Mouse (Mus musculus) adrenal gland, postnatal 36 days (tissue): ENCODE results near the gene Obsl1. TPM values are rescaled to one million over a fixed set of nuclear protein-coding genes. Genes with fewer than 3 reads are reported as not detected.

Source experiments
- DNase-seq, 2 experiments: peaks; one replicate each; pipeline ENCODE4 v3.0.0; 2021; ENCODE audit warnings: mixed read lengths in 1 of 2
- long read RNA-seq, 2 experiments: library from polyadenylated mRNA; stranded (forward); transcript quantifications; one replicate each; pipeline ENCODE4 v2.0.0; 2021; ENCODE audit warnings: borderline sequencing depth in 2 of 2
- total RNA-seq, 2 experiments: library from RNA; stranded (reverse); gene quantifications; 2 replicates each; pipeline ENCODE4 v1.2.3; 2021

The Obsl1 gene
- total RNA-seq = 10 to 100 TPM; 59.8 to 67.4 TPM
- long read RNA-seq, experiment 1, full-length matches to known transcripts = 5 of 22 reads
- long read RNA-seq, experiment 1, partial matches to known transcripts = 11 of 22 reads
- long read RNA-seq, experiment 1, other reads (novel, unspliced or antisense) = 6 of 22 reads
- long read RNA-seq, experiment 2, partial matches to known transcripts = 3 of 5 reads
- long read RNA-seq, experiment 2, other reads (novel, unspliced or antisense) = 1 of 5 reads

DNA sequence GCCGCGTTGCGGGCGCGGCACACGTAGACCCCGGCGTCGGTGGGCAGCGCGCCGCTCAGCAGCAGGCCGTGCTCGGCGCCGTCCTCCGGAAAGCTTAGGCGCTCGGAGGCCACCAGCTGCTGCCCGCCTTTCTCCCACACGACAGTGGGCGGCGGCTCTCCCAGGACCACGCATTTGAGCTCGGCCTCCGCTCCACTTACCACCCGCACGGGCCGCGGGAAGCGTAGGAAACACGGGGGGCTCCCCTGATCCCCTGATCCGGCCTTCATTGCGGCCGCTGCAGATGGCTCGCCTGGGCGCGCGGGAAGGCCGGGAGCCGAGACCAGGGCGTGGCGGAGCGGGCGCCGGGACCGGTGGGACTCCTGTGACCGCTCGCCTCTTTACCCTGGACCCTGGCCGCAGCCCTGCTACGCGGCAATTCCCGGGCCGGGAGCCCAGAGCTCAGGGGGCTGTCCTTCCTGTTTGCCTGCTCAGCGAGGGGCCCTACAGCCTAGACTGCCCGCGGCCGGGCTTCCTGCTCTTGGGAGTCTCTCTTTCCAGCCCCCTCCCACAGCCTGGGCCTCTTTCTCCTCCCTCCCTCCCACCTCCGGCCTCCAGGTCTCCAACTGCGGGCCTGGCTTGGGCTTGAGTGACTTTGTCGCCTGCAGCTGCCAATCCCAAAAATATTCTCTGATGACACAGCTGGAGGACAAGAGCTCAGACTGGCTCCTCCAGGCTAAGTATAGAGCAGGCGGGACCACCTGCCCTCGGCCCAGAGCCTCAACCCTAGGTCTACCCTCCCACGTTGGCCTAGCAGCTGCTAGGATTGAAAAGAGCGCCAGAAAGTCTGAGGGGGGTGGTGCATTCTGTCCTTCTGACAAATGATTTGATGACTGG lies at the start of gene Obsl1:
Gene Obsl1 (minus strand): TSS at position 497 of the 876 bp plus-strand sequence.
- DNase-seq = peak; percentile 60 to 73

DNA sequence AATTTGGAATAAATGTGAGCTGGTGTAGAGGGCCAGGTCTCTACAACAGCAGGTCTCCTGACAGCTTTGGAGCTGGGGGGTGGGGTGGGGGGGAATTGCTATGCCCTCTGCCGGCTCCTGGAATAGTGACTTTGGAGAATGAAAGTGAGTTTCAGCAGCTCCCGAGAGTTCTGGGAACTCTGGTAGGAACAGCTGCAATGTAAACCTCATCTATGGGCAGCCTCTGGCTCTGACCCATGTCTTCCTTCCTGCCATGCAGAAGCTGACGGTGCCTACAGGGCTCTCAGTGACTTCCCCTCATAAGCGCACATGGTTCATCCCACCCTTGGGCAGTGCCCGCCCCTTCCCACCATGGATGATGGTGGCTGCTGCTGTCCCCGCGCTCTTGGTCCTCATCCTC lies 49.4 kb upstream of the Obsl1 start:
- DNase-seq = no peak

DNA sequence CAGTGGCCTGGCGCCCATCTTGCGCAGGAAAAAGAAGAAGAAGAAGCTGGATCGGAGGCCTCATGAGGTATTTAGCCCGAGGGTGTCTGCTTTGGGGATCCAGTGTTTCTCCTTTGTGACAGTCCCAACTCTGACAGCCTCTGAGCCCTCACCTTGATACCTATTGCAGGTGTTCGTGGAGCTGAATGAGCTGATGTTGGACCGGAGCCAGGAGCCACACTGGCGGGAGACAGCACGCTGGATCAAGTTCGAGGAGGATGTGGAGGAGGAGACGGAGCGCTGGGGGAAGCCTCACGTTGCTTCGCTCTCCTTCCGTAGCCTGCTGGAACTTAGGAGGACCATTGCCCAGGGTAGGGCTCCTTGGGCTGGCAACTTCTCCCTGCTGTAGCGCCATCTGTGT lies 44.3 kb upstream of the Obsl1 start:
- DNase-seq = no peak

DNA sequence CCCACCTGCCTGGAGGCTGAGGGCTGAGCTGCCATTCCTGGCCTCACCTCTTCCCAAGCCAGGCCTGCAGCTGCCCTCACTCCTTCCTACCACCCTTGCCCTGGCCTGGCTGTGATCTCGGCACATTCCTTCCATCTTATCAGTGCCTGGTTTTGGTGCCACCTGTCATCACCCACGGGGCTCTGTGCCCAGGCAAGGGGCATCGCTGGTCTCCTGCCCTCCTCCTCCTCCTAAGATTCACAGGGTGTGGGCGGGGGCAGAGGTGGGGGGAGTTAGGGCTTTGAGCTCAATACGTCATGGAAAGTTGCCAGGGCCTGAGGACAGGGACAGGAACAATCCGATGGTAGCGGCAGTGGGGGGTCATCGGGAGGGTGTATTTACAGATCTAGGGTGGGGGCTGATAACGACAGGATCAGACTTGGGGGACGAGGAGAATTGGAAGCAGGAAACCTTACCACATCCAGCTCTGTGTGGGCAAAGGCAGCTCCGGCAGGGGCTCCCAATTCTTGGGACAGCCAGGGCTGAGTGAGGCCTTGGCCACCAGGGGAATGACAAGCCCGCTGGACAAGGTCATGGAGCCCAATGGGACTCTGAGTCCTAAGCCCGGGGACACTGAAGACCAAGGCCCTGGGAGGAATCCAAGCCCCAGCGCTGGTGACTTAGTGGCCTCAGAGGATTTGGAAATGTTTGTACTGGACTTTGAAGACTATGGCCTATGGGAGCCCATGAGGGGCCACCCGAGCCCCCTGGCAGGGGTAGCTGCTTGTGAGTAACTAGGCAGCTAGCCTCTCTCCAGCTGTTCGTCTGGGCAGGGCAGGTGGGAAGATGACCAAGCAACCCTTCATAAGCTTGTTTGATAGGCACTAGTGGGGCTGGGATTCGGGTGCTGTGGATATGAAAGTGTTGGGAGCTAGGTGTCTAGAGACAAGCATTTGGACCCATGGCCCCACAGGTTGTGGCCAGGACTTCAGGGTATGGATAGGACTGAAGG lies 43.3 kb upstream of the Obsl1 start:
- peak; percentile 89 to 92 for DNase-seq

DNA sequence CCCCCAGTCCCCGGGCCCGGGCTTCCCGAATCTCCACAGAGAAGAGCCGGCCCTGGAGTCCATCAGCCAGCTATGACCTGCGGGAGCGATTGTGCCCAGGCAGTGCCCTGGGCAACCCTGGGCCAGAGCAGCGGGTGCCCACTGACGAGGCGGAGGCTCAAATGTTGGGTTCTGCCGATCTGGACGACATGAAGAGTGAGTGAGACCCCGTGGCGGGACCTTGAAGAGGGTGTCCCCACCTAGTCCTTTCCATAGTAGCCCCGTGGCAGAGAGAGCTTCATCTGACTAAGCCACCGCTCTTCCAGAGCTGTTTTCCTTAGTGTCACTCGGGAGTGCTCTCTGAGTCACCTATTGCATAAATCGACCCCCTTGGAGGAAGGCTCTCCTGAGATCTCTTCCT lies 42.6 kb upstream of the Obsl1 start:
- peak; percentile 44 to 51 for DNase-seq

DNA sequence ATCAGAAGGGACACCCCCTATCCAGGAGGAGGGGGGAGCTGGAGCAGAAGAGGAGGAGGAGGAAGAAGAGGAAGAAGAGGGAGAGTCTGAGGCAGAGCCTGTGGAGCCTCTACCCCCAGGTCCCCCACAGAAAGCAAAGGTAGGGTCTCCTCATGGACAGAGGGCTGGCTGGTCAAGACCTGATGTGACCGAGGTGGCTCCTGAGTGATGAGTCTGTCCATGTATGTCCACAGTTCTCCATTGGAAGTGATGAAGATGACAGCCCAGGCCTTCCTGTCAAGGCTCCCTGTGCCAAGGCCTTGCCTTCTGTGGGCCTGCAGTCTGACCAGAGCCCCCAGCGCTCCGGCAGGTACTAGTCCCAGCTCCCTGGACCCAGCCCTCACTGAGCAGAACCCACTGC lies 41.8 kb upstream of the Obsl1 start:
- no peak for DNase-seq

DNA sequence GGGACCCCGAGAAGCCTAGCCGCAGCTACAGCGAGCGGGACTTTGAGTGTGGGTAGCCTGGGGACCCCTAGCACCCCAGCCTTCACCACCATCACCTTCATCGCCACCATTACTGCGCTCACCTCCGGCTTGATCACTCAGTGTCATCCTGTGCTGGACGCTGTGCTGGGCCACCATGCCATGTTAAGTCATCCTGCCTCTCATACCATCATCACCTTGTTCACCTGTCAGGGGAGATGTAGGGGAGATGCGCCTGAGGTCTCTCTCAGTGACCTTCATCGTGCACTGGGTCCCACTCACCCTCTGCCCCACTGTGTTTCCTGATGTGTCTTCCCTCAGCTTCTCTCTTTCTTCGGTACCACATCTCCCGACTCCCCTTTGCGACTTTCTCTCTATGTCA lies 41.1 kb upstream of the Obsl1 start:
- no peak for DNase-seq

DNA sequence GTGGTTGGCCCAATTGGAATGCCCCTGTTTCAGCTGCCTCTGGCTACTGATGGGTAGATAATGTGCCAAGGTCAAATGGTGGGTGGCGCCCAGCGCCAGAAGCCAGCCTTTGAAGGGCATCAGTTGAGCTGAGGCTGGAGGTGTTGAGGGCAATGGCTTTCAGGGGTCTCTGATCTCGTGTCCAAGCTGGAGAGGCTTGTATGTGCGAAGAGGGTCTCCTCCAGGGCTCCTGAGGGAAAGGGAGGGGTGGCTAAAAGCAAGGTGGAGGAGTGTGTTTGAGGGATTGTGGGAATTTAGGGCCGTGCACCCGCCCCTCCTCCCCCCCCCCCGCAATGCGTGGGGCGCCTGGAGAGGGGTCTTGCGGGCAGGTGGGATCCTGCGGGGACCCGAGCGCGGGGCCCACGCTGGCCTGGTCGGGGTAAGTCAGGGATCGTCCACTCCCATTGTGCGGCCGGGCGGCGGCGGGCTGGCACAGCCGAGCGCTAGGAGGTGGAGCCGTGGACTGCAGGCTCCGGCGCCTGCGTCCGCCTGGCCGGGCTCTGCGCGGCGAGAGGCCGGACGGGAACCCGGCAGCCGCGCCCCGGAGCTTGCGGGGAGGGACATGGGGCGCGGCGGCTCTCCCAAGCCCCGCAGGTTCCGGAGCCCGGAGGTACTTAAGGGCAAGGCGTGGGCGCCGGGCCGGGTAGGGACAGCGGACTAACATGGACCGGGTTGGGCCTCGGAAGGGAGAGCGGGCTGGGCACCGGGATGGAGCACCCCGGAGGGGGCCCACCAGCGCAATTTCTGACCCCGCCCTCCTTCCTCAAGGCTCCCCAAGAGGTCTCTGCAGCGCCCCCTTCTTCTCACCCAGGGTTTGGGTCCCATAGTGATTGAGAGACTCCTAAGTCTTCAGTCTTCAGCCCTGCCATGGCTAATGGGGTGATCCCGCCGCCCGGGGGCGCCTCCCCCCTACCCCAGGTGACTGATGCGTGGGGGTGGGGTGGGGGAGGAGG lies 40.0 kb upstream of the Obsl1 start, which contains the start of gene Slc4a3:
Gene Slc4a3 (plus strand): TSS at position 302 of the 992 bp plus-strand sequence.
- DNase-seq = peak; percentile 80 to 84

DNA sequence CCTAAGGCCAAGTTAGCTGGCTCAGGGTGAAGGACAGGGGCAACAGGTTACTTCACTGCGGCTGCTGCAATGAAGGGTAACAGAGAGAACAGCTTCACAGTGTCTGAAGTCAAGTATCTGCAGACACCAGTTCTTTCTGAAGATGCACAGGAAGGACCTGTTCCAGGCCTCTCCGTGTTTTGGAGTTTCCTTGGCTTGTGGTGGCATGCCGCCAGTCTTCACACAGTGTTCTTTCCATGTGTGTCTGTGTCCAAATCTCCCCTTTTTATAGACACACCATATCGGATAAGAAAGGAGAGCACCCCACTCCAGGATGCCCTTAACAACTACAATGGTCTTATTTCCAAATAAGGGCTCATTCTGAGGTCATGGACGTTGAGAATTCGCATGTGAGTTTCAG lies 38.1 kb upstream of the Obsl1 start:
- no peak for DNase-seq

DNA sequence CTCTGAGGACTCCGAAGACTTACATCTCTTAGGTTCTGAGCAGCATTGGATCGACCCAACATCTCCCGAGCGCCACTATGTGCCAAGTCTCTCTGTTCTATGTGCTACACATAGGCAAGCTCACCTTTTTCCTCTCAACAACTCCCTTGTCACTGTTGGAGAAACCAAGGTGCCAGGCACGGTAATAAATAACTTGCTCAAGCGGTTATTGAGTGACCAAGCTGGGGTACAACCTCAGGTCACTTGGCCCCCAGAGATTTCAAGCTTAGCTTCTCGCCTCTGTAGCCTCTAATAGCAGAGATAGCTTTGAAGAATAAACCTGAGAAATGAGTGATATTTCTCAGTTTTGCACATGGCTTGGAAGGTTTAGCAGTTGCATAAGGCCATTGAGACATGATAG lies 35.2 kb upstream of the Obsl1 start:
- no peak for DNase-seq

DNA sequence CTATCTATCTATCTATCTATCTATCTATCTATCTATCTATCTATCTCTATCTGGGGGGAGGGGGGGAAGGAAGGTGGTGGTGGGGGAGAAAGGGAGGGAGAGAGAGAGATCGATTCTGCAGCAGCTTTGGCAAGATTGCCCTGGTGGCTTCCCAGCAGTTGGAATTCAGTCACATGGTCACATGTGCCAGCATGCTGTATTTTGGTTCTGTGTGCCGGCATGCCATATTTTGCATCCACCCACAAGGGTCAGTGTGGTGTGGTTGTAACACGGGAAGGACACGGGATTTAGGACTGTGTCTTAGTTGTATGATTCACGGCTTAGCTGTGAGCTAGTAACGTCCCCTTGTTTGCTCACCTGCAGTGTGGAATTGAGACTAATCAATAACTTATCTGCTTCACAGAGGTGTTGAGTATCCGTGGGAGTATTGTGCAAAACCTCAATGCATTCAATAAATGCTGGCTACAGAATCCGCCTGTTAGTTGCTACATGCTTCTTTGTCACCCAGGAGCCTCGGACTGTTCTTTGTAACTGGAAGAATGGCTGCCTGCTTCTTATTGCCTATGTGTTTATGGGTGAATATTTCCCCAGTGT lies 32.4 kb upstream of the Obsl1 start:
- no peak for DNase-seq

DNA sequence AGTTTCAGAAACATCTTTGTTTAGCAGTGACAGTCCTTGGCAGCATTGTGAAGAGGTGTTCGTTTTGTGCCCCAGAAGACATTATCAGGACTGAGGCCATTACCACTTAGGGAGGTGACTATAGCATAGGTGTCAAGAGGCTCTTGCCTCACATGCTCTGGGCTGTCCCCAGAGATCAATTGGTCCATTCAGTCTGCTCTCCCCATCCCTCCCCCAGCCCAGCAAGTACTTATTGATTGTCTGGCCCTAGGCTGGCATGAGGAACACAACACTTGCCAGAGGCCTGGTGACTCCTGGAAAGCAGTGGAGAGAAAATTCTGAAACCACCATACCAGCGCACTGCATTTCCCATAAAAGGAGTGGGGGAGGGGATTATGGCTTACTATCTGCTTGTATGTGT lies 31.3 kb upstream of the Obsl1 start:
- DNase-seq = no peak

DNA sequence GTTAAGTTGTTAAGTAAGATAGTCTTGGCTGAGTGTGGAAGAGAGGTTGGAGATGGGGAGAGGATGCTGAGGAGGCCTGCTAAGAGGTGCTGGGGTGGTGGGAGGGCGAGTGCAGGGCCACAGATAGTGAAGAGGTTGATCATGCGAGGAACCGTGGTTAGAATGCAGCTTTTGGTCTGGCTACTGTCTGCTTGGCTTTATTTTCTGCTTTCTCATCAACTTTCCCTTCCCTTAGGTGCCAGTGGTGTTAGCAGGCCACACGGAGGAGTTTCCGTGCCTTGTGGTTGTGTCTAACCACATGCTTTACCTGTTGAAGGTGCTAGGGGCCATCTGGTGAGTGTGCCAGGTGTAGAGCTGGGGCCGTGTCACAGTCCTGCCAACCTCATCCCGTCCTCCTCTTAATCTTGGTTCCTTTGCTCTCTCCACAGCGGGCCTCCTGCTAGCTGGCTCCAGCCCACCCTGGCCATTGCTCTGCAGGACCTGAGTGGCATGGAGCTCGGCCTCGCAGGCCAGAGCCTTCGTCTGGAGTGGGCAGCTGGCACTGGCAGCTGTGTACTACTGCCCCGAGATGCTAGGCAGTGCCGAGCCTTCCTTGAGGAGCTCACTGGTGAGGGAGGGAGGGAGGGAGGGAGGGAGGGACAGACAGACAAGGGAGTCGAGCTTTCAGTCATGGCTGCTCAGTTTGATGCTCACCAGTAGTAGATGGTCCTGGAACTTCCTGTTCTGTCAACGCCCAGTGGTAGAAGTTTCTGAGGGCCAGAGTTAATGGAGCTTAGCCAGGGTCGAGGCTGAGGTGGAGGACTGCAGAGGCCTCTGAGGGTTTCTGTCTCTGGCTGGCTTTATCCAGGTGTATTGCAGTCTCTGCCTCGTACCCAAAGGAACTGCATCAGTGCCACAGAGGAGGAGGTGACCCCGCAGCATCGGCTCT lies 27.3 kb upstream of the Obsl1 start:
- no peak for DNase-seq

DNA sequence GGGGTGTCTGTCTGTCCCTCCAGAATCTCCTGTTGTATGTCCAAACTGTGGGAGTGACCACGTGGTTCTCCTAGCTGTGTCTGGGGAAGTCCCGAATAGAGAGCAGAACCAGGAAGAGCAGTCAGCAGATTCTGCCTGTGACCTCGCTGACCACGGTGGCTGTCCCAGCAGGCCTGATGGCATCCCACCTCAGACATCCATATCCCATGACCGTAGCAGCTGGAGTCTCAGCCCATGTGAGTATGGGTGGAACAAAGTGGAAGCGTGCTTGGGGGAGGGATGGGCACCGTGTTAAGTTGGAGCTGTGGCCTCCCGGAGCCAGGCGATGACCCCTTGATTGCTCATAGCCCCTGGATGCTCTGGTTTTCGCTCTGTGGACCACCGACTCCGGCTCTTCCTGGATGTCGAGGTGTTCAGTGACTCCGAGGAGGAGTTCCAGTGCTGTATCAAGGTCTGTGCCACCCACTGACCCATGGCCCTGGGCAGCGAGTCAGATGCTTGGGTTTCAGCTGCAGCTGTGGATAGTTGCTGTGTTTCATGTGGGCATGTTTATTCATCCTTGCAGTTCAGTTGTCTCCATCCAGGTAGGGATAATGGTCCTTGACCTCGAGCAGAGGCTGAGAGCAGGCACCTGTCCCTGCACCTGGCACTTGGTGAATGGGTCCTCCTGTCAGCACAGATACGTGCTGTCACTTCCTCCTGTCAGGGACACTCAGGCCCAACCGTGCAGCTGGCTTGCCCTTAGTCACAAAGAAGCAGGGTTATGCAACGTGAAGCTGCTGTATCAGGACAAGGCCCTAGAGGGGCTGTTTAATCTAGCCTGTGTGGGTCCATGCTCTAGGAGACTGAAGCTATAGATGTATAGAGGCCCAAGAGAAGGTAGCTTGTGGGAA lies 26.3 kb upstream of the Obsl1 start:
- no peak for DNase-seq

DNA sequence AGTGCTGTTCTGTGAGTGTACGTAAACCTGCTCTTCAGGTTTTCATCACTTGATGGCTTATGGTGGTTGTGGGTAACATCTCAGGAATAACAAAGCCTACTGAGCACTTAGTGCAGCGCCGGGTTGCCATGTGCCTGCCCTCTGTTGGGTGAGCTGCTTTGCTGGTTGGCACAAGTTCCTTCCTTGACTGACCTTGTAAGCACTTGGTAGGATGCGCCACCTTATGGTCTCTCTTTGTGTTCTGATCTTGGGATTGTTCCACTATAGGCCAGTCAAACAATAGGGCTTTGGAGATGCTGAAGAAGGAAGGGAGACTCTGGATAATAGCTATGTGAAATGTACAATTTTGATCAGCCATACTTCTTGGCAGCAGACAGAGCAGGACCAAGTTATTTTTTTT lies 24.3 kb upstream of the Obsl1 start:
- DNase-seq = no peak

DNA sequence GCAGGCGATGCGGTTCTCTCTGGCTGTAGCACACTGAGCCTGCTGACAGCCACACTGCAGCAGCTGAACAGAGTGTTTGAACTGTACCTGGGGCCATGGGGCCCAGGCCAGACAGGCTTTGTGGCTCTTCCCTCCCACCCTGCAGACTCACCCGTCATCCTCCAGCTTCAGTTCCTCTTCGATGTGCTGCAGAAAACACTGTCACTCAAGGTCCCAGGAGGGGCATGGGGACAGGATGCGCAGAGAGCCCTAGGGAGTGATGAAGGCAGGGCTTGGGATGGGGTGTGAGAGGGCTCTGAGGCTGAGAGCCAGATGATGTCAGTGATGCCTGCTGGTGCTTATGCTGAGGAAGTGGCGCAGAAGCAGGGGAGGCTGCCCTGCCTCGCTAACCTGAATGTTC lies 18.4 kb upstream of the Obsl1 start:
- DNase-seq = no peak

DNA sequence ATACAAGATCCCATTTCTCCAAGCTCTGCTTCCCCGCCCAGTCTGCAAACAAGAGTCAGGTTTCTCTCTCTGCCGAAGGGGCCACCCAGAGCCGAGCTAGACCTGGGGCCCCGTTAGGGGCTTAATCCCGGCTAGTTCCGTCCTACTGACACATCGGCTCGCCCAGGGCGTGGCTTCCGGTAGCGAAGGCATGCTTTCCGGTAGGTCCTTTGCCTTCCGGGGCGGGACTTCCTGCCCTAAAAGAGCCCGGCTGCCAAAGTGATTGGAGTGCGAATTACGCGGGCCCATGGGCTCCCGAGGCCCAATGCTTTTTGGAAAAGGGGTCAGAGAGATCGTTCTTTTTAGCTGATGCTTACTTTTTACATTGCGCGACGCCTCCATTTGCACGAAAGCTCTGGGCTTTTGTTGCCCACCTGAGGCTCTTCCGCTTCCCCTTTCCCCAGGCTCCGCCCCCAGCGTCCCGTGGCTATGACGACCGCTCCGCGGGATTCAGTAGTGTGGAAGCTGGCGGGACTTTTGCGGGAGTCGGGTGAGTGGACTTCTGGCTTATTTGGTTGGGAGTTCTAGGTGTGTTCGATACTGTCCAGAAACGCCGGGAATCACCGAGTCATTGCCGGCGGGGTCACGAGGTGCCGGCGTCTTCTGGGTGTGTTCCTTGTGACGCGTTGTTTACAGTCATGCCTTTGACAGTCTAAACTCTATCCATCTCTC lies 15.2 kb upstream of the Obsl1 start, which contains the start of gene Stk11ip:
Gene Stk11ip (plus strand): TSS at position 209 of the 711 bp plus-strand sequence.
- DNase-seq = peak; percentile 94 to 96

DNA sequence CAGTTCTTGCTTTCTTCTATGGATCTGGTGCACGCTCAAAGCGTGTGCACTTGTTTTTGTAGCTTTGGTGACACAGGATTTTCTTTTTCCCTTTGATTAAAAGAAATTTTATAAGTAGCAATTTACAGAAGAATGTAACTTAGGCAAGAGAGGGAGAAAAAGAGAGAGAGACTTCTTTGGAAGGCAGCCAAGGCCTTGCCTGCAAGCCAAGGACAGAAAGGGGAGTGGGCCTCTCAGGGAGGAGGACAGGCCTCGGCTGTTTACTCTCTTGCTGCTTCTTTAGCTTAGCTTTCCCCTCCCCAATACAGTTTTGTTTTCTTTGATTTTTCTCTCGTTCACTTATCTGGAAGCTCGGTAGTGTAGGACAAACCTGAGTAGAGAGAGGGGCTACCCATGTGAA lies 13.3 kb upstream of the Obsl1 start:
- peak; percentile 59 to 65 for DNase-seq
